Mouse (Mus musculus) brain, embryonic 14.5 days (tissue): ENCODE results near the gene Irs3.

Experiments used
- CTCF ChIP-seq: fragments of 200-500 bp; IDR thresholded peaks from 2 replicates; pipeline ENCODE4 v1.5.1; 2012; ENCODE audit warnings: inconsistent platforms, mild to moderate bottlenecking, moderate library complexity, borderline replicate concordance; ENCODE audit not compliant: insufficient read depth, insufficient read length; ENCODE audit errors: extremely low read depth
- POLR2A ChIP-seq: fragments of 200-500 bp; IDR thresholded peaks from 2 replicates; pipeline ENCODE4 v1.6.1; 2012; ENCODE audit warnings: mild to moderate bottlenecking, inconsistent platforms, borderline replicate concordance; ENCODE audit not compliant: poor library complexity, insufficient read depth, insufficient read length, severe bottlenecking; ENCODE audit errors: extremely low read depth

- TF ChIP-seq CTCF: no peak
- no peak for TF ChIP-seq POLR2A
These were observed 6.0 kb downstream of the Irs3 start for GRCm38 (mm10) chr5:137639472-137639871.
